Mouse (Mus musculus): ENCODE measurements around the gene Plppr4.

Plppr4 gene

DNA sequence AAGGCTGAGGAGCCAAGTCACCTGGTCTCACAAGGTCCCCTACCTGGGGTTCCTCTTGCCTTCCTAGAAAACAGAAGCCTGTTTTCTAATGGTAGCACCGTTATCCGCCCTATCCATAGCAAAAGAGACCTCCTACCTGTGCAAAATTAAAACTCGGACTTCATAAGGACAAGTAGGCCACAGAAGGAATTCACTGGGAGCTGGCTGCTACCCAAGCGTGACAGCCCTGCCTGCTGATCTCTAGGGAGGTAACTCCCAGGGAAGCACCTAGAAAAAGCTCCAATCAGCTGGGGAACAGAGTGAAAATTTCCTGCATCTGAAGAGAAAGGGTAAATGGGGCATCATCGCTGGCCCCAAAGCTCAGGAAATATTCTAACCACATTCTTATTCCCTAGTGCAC, at the start of gene Plppr4:
Gene Plppr4 (minus strand): TSS at position 349 of the 400 bp plus-strand sequence.
- peak; percentile 40 for DNase-seq

DNA sequence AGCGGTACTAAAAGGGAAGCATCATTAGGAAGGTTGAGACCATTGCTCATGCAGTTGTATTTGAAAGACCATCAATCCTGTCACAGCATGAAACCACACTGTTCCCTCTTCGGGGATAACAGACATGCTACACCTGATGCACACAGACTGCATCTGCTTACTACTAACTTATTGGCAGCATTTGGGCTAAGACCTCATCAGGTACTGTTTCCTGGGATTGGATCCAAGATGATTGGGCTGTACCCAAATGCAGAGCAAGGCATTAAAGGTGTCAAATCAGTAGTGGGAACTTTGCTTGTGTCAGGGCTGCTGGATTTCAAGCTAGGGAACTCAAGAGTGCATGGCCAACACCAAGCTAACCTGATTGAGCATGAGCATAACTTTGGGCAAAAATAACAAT, 45.1 kb upstream of the Plppr4 start:
- no peak for DNase-seq

GRCm38 (mm10) chr3:117403740-117404139, 43.1 kb upstream of the Plppr4 start:
- DNase-seq, result no peak

DNA sequence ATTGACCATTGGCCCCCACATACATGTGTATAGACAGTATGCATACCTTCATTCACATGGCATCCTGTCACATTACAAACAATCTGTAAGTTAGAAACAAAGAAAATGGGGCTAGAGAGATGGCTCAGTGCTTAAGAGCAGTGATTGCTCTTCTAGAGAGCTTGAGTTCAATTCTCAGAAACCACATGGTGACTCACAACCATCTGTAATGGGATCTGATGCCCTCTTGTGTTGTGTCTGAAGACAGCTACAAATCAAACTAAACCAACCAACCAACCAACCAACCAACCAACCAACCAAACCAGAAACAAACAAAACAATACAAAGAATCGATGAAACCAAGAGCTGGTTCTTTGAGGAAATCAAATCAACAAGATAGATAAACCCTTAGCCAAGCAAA, 5.4 kb upstream of the Plppr4 start:
- DNase-seq, result no peak

DNA sequence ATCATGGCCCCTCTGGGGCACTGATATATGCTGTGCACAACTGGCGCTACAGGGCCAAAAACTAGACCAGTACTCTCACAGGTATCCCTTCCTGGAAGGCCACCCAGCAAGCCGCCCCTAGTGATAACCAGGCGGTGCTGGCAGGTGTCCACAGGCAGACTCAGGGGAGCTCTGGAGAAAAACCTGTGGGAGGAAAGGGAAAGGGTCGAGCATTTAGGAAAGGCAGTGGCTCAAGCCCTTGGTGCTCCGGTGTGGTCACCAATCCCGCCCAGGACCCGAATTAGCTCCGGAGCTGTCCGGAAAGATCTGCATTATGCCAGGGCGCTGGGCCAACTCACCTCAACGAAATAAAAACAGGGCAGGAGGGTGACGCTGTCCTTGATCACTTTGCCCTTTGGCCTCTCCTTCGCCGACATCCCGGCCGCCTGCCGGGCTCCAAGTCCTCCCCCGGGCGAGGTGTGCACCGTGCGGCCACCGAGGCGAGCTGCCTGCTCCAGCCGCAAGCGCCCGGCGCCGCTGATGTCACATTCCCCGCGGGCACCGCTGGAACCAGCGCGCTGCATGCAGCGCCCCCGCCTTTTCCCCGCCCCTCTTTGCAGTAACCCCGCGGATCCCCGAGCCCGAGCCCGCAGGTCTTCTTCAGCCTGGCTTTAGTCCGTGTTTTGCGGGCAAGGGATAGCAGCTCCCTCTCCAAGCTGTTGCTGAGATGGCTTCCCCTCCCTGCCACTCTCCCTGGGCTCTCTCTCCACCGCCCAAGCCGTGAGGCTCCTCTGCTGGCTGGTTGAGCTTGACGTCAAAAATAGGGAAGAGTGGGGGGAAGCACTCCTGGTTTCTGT, 772 bp downstream of the Plppr4 start:
- DNase-seq, result peak; percentile 47

GRCm38 (mm10) chr3:117358981-117359628, 1.6 kb downstream of the Plppr4 start:
- no peak for DNase-seq

DNA sequence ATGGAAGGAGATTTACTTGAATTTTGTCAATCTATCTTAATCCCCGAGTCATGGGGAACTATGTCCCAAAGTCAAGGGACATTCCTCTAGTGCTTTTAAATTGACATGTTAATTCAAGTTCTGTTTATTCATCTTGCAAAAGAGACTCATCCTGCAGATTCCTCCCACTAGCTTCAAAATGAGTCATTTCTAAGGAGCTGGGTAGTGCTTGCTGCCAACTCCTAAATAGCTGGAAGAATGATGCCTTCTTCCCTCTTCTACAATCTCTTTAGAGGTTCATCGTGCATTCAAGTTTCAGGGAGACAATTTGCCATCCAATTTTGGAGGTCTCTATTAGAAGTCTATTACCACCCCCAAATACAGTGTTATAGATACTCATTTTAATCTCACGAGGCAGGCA, 3.3 kb downstream of the Plppr4 start:
- DNase-seq, result no peak

DNA sequence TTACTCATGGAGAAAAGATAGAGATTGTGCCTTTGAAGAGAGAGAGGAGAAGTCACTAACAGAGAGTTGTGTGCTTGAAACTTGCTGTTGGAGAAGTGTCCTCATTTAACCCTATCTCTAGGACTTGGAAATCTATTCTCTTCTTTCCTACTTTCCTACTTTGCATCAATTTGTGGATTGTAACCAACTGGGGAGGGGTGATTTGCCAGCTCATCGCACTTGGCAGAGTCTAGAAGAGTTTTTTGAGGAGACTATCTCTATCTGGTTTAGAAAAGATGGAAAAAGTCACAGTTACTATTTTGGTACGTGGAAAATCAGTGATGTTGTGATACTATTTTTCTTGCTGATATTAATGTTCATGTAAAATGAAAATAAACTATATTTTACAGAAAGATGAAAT, 6.7 kb downstream of the Plppr4 start:
- no peak for DNase-seq

DNA sequence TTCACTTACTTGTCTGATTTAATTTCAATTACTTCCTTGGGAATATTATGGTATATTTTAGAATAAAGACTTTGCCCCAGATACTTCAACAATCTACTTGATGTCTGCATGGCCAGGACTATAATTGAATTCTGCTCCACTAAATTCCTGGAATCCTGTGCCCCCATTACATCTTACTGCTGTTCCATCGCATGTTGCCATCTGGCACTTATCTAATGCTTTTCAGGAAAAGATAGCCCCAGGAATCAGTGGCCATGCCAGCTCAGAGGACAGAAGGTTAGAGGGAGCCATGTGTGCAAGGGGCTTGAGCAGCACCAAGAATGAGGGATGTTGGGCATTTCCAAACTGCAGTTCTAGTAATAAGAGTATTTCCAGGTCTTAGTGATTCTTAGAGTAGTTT, 14.3 kb downstream of the Plppr4 start:
- DNase-seq, result no peak

DNA sequence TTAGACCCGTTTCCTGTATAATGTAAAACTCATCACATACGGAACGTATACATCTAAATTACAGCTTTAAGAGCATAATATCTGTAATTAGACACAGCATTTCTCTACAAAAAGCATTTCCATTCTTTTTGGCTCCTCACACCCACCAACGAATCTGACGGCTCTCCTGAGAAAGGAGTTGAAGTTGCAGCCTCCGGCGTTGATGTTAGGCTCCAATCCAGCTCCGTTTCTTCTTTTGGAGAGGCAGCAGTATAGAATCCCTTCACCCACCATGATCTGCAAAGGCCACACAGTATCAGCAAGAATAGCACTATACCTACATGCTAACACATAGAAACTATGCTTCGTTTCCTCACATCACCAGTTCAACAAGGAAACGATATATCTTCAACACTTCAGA, 29.2 kb downstream of the Plppr4 start:
- no peak for DNase-seq

DNA sequence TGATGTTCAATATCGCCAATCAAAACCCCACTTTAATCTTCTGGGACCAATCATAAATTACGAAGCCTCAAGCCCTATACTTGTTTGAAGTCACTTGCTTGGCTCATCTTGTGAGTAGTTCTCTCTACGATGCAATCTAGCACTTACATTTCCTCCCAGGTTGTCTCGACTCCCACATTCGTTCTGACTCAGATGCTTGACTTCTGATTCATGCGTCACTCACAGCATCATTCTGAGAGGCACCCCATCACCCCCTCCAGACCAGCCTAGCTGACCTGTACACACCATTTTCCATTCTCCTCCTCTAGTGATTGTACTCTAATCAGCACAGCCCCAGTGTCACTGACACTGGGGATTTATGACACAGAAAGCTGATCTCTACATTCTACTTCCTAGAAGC, 31.2 kb downstream of the Plppr4 start:
- DNase-seq, result no peak

GRCm38 (mm10) chr3:117326551-117326950, 34.1 kb downstream of the Plppr4 start:
- DNase-seq, result no peak

DNA sequence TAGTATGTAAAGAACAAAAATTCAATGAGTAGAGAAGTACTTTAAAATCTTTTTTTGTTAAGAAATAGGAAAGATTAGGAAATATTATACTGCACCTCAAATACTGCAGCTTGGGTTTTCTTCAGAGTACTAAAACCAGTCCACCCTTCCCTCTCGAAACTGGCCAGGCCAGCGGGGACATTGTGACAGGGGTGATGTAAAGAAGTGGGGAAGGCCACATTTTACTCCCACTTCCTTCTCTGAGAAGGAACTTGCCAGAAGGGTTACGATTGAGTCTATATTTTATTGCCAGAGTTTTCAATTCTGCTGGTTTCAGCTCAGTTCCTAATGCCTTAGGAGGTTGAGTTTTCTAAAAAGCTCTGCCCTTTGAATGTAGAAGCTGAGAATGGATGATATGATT, 41.0 kb downstream of the Plppr4 start:
- no peak for DNase-seq

- DNase-seq, result no peak
Measured at GRCm38 (mm10) chr3:117313339-117313738, 47.3 kb downstream of the Plppr4 start.

DNA sequence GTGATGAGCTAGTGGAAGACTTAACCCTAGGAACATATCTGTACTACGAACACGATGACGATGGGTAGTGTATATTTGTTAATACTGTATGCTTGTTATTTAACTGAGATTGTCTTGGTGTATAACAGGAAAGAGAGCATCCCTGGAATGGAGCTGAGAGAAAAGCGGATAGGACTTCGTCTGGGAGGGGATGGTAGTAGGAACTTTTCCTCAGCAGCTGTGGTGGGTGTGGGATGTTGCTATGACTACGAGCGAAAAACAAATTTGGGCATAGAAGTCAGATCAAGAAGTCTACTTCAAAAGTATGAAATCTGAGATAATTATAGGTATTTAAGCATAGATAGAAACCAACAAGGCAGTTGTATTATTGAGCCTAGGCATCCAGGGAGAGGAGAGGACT, 48.6 kb downstream of the Plppr4 start:
- DNase-seq, result no peak

- DNase-seq, result no peak
Measured at GRCm38 (mm10) chr3:117310801-117311368, 49.8 kb downstream of the Plppr4 start.

DNA sequence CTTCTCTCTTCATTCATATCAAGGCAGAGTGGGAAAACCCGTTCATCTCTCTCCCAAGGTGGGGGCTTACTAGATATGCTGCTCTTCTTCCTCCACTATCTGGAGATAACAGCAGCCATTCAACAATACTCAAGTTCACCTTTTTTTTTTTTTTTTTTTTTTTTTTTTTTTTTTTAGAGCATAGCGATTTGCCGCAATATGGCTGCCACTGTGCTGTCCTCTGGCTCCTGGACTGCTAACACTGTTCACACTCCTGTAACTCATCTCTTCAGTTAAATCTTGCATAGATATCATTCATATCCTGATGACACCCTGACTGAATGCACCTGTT, 51.1 kb downstream of the Plppr4 start:
- DNase-seq, result no peak

- DNase-seq, result no peak
Measured at GRCm38 (mm10) chr3:117308895-117309579, 51.6 kb downstream of the Plppr4 start.

- no peak for DNase-seq
Measured at GRCm38 (mm10) chr3:117307555-117307954, 53.1 kb downstream of the Plppr4 start.

GRCm38 (mm10) chr3:117304037-117304436, 56.6 kb downstream of the Plppr4 start:
- DNase-seq, result no peak

DNA sequence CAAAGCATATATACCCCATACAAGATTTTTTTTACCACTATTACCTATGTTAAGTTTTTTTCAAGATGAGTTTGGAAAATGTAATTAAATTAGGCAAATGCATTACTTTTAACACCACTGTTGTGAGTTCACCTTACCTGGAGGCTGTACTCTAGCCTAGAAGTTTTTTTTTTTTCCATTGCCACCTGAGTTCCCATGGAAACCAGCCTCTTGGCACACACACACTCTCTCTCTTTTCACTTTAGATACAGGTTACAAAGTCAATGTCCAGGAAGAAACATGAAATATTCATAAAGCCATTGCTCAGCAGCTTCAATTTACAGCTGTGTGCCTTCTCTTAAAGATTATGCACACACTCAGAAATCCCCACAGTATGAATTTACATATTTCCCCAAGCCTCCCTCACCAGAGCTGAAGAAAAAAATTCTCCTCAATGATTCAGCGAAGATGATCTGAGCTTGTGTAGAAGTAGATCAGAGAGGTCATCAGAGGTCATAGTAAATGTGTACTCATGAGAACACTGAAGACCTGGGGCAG, 59.9 kb downstream of the Plppr4 start:
- DNase-seq, result no peak

GRCm38 (mm10) chr3:117297735-117298134, 62.9 kb downstream of the Plppr4 start:
- no peak for DNase-seq

DNA sequence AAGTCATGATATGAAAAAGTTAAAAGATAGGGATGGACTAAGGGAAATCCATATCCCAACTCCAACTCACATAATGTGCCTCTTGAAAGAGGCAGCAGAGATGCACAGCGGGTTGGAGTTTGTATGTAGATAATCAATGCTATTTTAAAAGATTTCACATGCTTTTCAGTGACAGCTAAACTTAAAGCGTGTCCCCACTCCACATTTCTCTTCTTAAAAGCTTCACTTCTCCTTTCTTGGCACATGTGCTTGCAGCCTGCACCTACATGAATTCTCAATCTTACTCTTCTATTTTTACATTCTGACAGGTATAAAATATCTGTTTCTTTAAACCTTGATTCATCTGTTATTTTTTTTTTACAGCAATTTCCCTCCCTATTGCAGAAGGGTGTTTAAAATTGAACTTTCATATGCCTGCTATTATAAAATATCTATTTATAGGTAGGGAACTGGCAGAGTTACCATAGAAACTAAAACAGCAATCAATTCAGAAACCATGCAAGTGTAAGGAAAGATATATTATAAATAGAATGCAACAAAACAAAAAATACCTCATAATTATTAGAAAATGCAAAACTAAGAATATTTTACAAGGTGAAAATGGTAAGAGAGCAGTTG, 66.3 kb downstream of the Plppr4 start:
- DNase-seq, result no peak

All from kidney, adult 9 months (tissue).